Mouse (Mus musculus): ENCODE results near the gene Slc6a20b. TPM values are rescaled to one million over a fixed set of nuclear protein-coding genes. Genes with fewer than 3 reads are reported as not detected.

Gene Slc6a20b
- polyA plus RNA-seq (2017; shearing (Covaris generic)), result 0.29 TPM

GRCm38 (mm10) chr9:123632281-123632680 is at the start of gene Slc6a20b:
Gene Slc6a20b (minus strand): TSS chr9:123632565.

GRCm38 (mm10) chr9:123678327-123679105 is 46.2 kb upstream of the Slc6a20b start, which contains the start of the genes Ccr9 and Slc6a20a:
Gene Ccr9 (plus strand): TSS chr9:123678439.
Gene Slc6a20a (minus strand): TSS chr9:123678885.

Other genes with a start within 250 kb of the Slc6a20b start
- gene Limd1, start 153.9 kb downstream of the Slc6a20b start, polyA plus RNA-seq (2017; shearing (Covaris generic)), result 68.6 TPM
- 73.0 TPM for gene Sacm1l, start 102.8 kb downstream of the Slc6a20b start, polyA plus RNA-seq (2017; shearing (Covaris generic))
- 21.9 TPM for gene Ccr9, start 45.9 kb upstream of the Slc6a20b start, polyA plus RNA-seq (2017; shearing (Covaris generic))
- gene Slc6a20a, start 46.3 kb upstream of the Slc6a20b start, polyA plus RNA-seq (2017; shearing (Covaris generic)), result not detected
- gene Lztfl1, start 85.1 kb upstream of the Slc6a20b start, polyA plus RNA-seq (2017; shearing (Covaris generic)), result 33.9 TPM
- 8.3 TPM for gene Cxcr6, start 173.9 kb upstream of the Slc6a20b start, polyA plus RNA-seq (2017; shearing (Covaris generic))
- gene Fyco1, start 219.3 kb upstream of the Slc6a20b start, polyA plus RNA-seq (2017; shearing (Covaris generic)), result 41.1 TPM
- 0.24 TPM for gene Xcr1, start 229.5 kb upstream of the Slc6a20b start, polyA plus RNA-seq (2017; shearing (Covaris generic))